Mouse (Mus musculus) myocyte (in vitro differentiated cells): Measurements from ENCODE around the gene Avp. TPM values are rescaled to one million over a fixed set of nuclear protein-coding genes. Genes with fewer than 3 reads are reported as not detected.

ENCODE experiments used
- H3K27me3 ChIP-seq: one replicate; pipeline ENCODE4 v1.6.1; 2011; ENCODE audit not compliant: control insufficient read depth, insufficient read depth, insufficient read length
- H3K36me3 ChIP-seq: one replicate; pipeline ENCODE4 v1.6.1; 2011; ENCODE audit not compliant: control insufficient read depth, insufficient read depth
- H3K4me2 ChIP-seq: one replicate; pipeline ENCODE4 v1.6.1; 2011; ENCODE audit warnings: low read depth, control low read depth
- H3K4me3 ChIP-seq: one replicate; pipeline ENCODE4 v1.5.1; 2011; ENCODE audit warnings: mild to moderate bottlenecking, control low read depth, moderate library complexity
- H3K79me2 ChIP-seq: one replicate; pipeline ENCODE4 v1.6.1; 2011; ENCODE audit not compliant: control insufficient read depth, insufficient read depth
- H3ac ChIP-seq: one replicate; pipeline ENCODE4 v1.6.1; 2011; ENCODE audit not compliant: control insufficient read depth, insufficient read length
- CEBPB ChIP-seq: IDR thresholded peaks from 2 replicates; pipeline ENCODE4 v1.6.1; 2011; ENCODE audit warnings: mild to moderate bottlenecking, moderate library complexity; ENCODE audit not compliant: poor library complexity, insufficient read depth, severe bottlenecking
- E2F4 ChIP-seq: IDR thresholded peaks from one replicate; pipeline ENCODE4 v1.6.1; 2011; ENCODE audit warnings: mild to moderate bottlenecking, control low read depth, moderate library complexity; ENCODE audit not compliant: insufficient read depth
- MAX ChIP-seq: IDR thresholded peaks from one replicate; pipeline ENCODE4 v1.6.1; 2011; ENCODE audit warnings: low read depth, mild to moderate bottlenecking, control low read depth
- MYOD1 ChIP-seq, 3 experiments: IDR thresholded peaks; one replicate each; pipeline ENCODE4 v1.6.1; 2011; ENCODE audit warnings: control low read depth in 2 of 3, low read depth in 2 of 3, mild to moderate bottlenecking in 2 of 3, moderate library complexity in 1 of 3; ENCODE audit not compliant: insufficient read length in 2 of 3, control insufficient read depth in 1 of 3
- MYOG ChIP-seq, 3 experiments: IDR thresholded peaks; one replicate each; pipeline ENCODE4 v1.6.1; 2011; ENCODE audit warnings: control low read depth in 2 of 3, low read depth in 2 of 3, mild to moderate bottlenecking in 2 of 3; ENCODE audit not compliant: insufficient read length in 2 of 3, control insufficient read depth in 1 of 3, insufficient read depth in 1 of 3
- POLR2A ChIP-seq: IDR thresholded peaks from one replicate; pipeline ENCODE4 v1.6.1; 2011; ENCODE audit warnings: low read depth, mild to moderate bottlenecking, control low read depth, moderate library complexity; ENCODE audit not compliant: insufficient read length
- POLR2AphosphoS2 ChIP-seq: IDR thresholded peaks from one replicate; pipeline ENCODE4 v1.6.1; 2011; ENCODE audit warnings: low read depth, control low read depth; ENCODE audit not compliant: insufficient read length
- REST ChIP-seq: IDR thresholded peaks from one replicate; pipeline ENCODE4 v1.6.1; 2011; ENCODE audit warnings: mild to moderate bottlenecking, control low read depth, moderate library complexity; ENCODE audit not compliant: insufficient read depth, insufficient read length
- SRF ChIP-seq: IDR thresholded peaks from one replicate; pipeline ENCODE4 v1.6.1; 2011; ENCODE audit warnings: low read depth; ENCODE audit not compliant: control insufficient read depth, insufficient read length
- TCF12 ChIP-seq: IDR thresholded peaks from one replicate; pipeline ENCODE4 v1.6.1; 2011; ENCODE audit warnings: mild to moderate bottlenecking, control low read depth; ENCODE audit not compliant: poor library complexity, insufficient read depth, severe bottlenecking
- TCF3 ChIP-seq: IDR thresholded peaks from one replicate; pipeline ENCODE4 v1.6.1; 2011; ENCODE audit warnings: low read depth, control low read depth; ENCODE audit not compliant: insufficient read length
- USF1 ChIP-seq: IDR thresholded peaks from one replicate; pipeline ENCODE4 v1.6.1; 2011; ENCODE audit warnings: low read depth, mild to moderate bottlenecking, control low read depth, moderate library complexity
- polyA plus RNA-seq: library from polyadenylated mRNA; unstranded; fragments of >200 nt; fragmentation: generic; extraction: Trizol; gene quantifications from one replicate; pipeline ENCODE4 v1.2.1, GENCODE M21; 2012; ENCODE audit warnings: missing spikeins

The Avp gene
- polyA plus RNA-seq, 1 experiment, result not detected

DNA sequence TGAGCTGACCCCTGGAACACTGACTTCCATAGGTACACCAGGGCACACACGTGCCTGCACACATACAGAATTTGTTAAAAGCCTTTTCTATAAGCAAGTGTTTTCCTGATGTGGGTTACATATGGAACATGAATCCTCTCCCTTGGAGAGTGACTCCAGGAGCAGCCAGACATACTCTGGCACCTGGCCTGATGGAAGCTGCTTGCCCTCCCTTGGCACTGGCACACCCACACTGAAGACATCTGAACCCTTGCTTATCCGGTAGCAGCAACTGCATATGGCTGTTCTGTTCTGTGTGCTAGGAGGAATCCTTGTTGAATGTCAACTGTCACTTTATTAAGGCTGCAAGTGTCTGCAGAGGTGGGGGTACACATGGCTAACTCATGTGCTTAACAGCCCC lies 8.7 kb upstream of the Avp start:
- Histone ChIP-seq H3K79me2 (no peaks in the 10 kb centered on the region), H3K4me3 (no peak overlapping the region), H3K27me3 (no peaks in the 10 kb centered on the region), H3ac (no peak overlapping the region), H3K36me3 (peaks cover 14% of the 10 kb centered on the region), H3K4me2 (no peak overlapping the region)
- TF ChIP-seq USF1, result no peak

DNA sequence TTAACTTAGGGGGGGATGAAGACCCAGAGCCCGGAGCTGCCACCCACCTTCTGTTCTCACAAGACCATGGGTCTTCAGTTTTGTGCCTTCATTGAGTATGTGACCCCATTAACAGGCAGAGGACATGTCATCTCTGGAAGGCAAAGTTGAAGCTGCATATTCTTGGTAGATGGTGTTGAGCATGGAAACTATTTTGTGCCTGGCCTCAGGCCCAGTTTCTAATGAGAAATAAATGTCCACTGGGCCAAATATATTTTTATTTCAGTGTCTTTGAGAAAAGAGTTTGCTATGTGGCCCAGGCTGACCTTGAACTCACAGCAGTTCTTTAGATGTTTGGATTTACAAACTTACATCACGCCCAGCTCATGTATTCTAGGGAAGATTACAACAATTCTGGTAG lies 7.4 kb upstream of the Avp start:
- Histone ChIP-seq H3K27me3 (no peaks in the 10 kb centered on the region), H3ac (no peak overlapping the region), H3K4me3 (no peak overlapping the region), H3K4me2 (no peak overlapping the region), H3K36me3 (peaks cover 4% of the 10 kb centered on the region), H3K79me2 (no peaks in the 10 kb centered on the region)
- no peak for TF ChIP-seq SRF
- TF ChIP-seq TCF3, result no peak
- no peak for TF ChIP-seq POLR2A
- no peak for TF ChIP-seq CEBPB
- TF ChIP-seq E2F4, result no peak
- no peak for TF ChIP-seq MYOD1 (IDR thresholded peaks at IDR 0.05; ENCODE audit: control insufficient read depth in 1 of 3, insufficient read length in 2 of 3, low read depth in 2 of 3)
- TF ChIP-seq USF1, result no peak
- TF ChIP-seq TCF12, result no peak
- no peak for TF ChIP-seq MYOG (IDR thresholded peaks at IDR 0.05; ENCODE audit: control insufficient read depth in 1 of 3, insufficient read depth in 1 of 3, insufficient read length in 2 of 3, low read depth in 2 of 3)
- no peak for TF ChIP-seq MAX
- TF ChIP-seq POLR2AphosphoS2, result no peak
- TF ChIP-seq REST, result no peak

DNA sequence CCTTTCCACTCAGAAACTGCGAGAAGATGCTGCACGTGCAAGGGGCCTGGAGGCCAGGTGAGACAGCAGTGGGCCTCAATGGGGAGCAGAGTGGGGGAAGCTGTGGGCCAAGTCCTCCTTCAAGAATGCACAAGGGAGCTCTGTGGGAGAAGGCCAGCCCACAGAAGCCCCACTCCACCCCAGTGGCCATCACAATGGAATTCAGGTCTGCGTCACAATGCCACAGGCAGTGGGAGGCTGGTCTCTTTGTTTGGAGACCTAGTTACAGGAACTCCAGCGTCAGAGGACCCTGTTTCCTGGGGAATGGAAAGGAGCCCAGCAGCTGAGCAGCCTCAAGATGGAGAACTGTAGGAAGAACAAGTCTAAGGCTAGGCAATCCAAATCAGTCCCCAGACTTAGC lies 6.8 kb upstream of the Avp start:
- no peaks in the 10 kb centered on the region for H3K36me3 ChIP-seq
- no peaks in the 10 kb centered on the region for H3K79me2 ChIP-seq
- no peak for TF ChIP-seq CEBPB
- TF ChIP-seq USF1, result no peak
- TF ChIP-seq E2F4, result no peak
- TF ChIP-seq REST, result no peak
- no peak for TF ChIP-seq SRF
- no peak for TF ChIP-seq MYOD1 (IDR thresholded peaks at IDR 0.05; ENCODE audit: control insufficient read depth in 1 of 3, insufficient read length in 2 of 3, low read depth in 2 of 3)
- TF ChIP-seq POLR2AphosphoS2, result no peak
- TF ChIP-seq TCF12, result no peak
- TF ChIP-seq POLR2A, result no peak
- no peak for TF ChIP-seq MYOG (IDR thresholded peaks at IDR 0.05; ENCODE audit: control insufficient read depth in 1 of 3, insufficient read depth in 1 of 3, insufficient read length in 2 of 3, low read depth in 2 of 3)
- TF ChIP-seq TCF3, result no peak
- TF ChIP-seq MAX, result no peak
- no peak overlapping the region for H3ac ChIP-seq
- no peak overlapping the region for H3K4me3 ChIP-seq
- no peaks in the 10 kb centered on the region for H3K27me3 ChIP-seq
- H3K4me2 ChIP-seq, result no peak overlapping the region

DNA sequence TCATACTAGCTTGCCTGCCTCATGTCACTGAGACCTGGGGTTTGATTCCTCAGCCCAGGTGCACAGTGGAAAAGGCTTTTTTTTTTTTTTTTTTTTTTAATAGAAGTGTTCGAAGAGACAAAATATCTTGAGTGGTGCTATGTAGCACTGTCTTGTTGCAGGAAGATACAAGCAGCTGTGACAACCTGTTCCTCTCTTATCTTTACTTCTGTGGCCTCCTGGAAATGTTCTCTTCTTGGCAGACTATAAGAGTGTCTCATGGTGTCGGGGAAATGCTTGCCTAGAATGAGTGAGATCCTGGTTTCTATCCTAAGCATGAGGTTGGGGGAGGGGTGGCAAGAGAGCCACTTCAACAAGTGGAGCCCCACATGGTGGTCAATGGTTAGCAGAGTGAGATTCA lies 6.0 kb upstream of the Avp start:
- TF ChIP-seq MYOG (IDR thresholded peaks at IDR 0.05; ENCODE audit: control insufficient read depth in 1 of 3, insufficient read depth in 1 of 3, insufficient read length in 2 of 3, low read depth in 2 of 3) (no peak), POLR2A (no peak)

DNA sequence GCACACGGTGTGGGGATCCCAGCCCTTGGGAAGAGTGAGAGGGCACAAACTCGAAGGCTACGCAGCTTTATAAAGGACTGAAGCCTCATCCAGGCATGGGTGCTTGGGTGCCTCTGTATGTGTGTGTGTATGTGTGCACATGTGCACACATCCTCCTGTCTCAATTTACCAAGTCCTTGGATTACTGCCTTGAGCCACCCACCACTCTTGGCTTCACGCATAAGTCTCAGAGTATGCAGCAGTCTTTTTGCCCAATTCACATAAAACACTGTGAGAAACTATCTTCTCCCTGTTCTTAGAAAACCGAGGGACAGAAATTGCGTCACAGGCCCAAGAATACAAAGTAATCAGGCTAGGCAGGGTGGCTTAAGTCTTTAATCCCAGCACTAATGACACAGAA lies 3.7 kb upstream of the Avp start:
- no peak overlapping the region for H3K4me3 ChIP-seq
- no peaks in the 10 kb centered on the region for H3K36me3 ChIP-seq
- no peaks in the 10 kb centered on the region for H3K79me2 ChIP-seq
- no peak overlapping the region for H3K4me2 ChIP-seq
- TF ChIP-seq E2F4 (no peak), MYOG (IDR thresholded peaks at IDR 0.05; ENCODE audit: control insufficient read depth in 1 of 3, insufficient read depth in 1 of 3, insufficient read length in 2 of 3, low read depth in 2 of 3) (no peak), MYOD1 (IDR thresholded peaks at IDR 0.05; ENCODE audit: control insufficient read depth in 1 of 3, insufficient read length in 2 of 3, low read depth in 2 of 3) (no peak), CEBPB (no peak), TCF12 (no peak), USF1 (no peak), POLR2AphosphoS2 (no peak), SRF (no peak), REST (no peak), POLR2A (no peak), MAX (no peak), TCF3 (no peak)
- no peak overlapping the region for H3ac ChIP-seq
- peaks cover 6% of the 10 kb centered on the region for H3K27me3 ChIP-seq

More for the DNA sequence above, 6.0 kb upstream of the Avp start:
- H3K4me2 ChIP-seq, result no peak overlapping the region
- no peak overlapping the region for H3ac ChIP-seq
- H3K4me3 ChIP-seq, result no peak overlapping the region
- H3K27me3 ChIP-seq, result no peaks in the 10 kb centered on the region
- H3K36me3 ChIP-seq, result no peaks in the 10 kb centered on the region
- no peaks in the 10 kb centered on the region for H3K79me2 ChIP-seq
